Comparison of ENCODE assay signal across 9 mouse cellular contexts in the genomic region with DNA sequence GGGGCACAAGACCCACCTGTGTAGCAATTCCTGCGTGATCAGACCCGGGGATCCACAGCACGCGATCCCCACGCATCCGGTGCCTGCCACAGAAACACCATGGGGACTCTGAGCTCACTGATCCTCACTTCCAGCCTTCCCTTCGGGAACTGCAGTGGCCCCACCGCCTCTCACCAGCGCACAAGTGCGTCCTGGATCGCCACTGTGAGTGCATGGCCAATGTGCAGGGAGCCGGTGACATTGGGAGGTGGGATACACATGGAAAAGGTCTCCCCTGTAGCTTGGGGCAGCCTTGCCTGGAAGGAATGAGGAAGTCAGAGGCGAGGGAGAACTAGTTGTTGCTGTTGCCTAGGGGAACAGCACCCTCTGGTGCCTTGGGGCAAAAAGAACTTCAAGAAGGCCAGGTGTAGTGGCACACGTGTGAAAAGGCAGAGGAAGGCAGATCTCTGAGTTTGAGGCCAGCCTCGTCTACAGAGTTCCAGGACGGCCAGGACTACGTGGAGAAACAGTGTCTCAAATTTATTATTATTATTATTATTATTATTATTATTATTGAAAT. TPM values are rescaled to one million over a fixed set of nuclear protein-coding genes. Genes with fewer than 3 reads are reported as not detected.
A peak's percentile ranks its signal among the peaks of the same experiment; 100 is the strongest.
DNase-seq lines count a peak whose midpoint lies in the region; ATAC-seq lines count a peak whose summit lies in the region.
"Had no signal": no experiment of that assay in that cellular context is flagged by ENCODE, and none has a peak within 500 bp of the region (broad histone marks: within the 10 kb centered on the region; RNA-seq: fewer than 3 reads in every experiment).

No protein-coding gene starts in this region.

- peaks cover 54% of the 10 kb centered on the region for H3K36me3 ChIP-seq in limb, embryonic 13.5 days

- H3K4me3 ChIP-seq in limb, embryonic 13.5 days = no peak overlapping the region

- no peaks in the 10 kb centered on the region for H3K27me3 ChIP-seq in limb, embryonic 13.5 days

- H3K4me2 ChIP-seq in limb, embryonic 13.5 days (replicated peaks) = peak overlapping the region; percentile 96

- H3K9me3 ChIP-seq in limb, embryonic 13.5 days = no peaks in the 10 kb centered on the region

- peak; percentile 58 for ATAC-seq in granulocyte monocyte progenitor cell, adult 5-6 weeks (replicated peaks; ENCODE audit: poor library complexity, severe bottlenecking)
- no peak for ATAC-seq in limb, embryonic 13.5 days (ENCODE audit: low FRiP score, low read depth)
- peak; percentile 34; the same call in 1 of the 2 replicates for ATAC-seq in neutrophil, adult 5-6 weeks (ENCODE audit: extremely low read depth, insufficient number of reproducible peaks, low FRiP score, poor library complexity, severe bottlenecking)

- peak; percentile 29 for DNase-seq in adrenal gland, postnatal 10 days
- DNase-seq in adrenal gland, postnatal 25 days = no peak
- peak; percentile 28 for DNase-seq in ovary, postnatal 14 days (ENCODE audit: low spot score)
- no peak for DNase-seq in ovary, postnatal 10 days (ENCODE audit: low spot score)
- DNase-seq in cerebellum, adult 9-10 months = no peak

- peaks cover 14% of the 10 kb centered on the region for H3K4me1 ChIP-seq in limb, embryonic 13.5 days

- peak overlapping the region; percentile 88; the same call in 1 of the 2 replicates for H3K9ac ChIP-seq in limb, embryonic 13.5 days

- no peak overlapping the region for H3K27ac ChIP-seq in limb, embryonic 13.5 days

- WGBS in limb, embryonic 13.5 days = 77% methylated on average over 17 of the region's 17 CpGs

RNA-seq across cellular contexts. Expression of gene Vars2, which starts 1.4 kb away (rescaled TPM):
- total RNA-seq in adrenal gland, postnatal 10 days (2021) = 10 to 100 TPM; 49.2 to 66.4 TPM
- 41.5 and 65.4 TPM in 2 replicates for total RNA-seq in adrenal gland, postnatal 25 days (2021)
- total RNA-seq in granulocyte monocyte progenitor cell, adult 5-6 weeks (2014; fragmentation: Nextera tagmentation) = 7.3 and 30.1 TPM in 2 replicates
- total RNA-seq in granulocyte monocyte progenitor cell, adult 5-6 weeks (2017) = 7.8 and 16.2 TPM in 2 replicates
- polyA plus RNA-seq in limb, embryonic 13.5 days (2015; fragmentation: Nextera tagmentation; extraction: Ambion mirVana) = 17.8 and 21.0 TPM in 2 replicates
- total RNA-seq in neutrophil, adult 5-6 weeks (2017) = 11.8 and 13.8 TPM in 2 replicates

RNA-seq across cellular contexts. Expression of gene Gtf2h4, which starts 7.5 kb away (rescaled TPM):
- total RNA-seq in adrenal gland, postnatal 10 days (2021) = 10 to 100 TPM; 27.6 to 32.2 TPM
- 22.4 and 26.9 TPM in 2 replicates for total RNA-seq in adrenal gland, postnatal 25 days (2021)
- total RNA-seq in granulocyte monocyte progenitor cell, adult 5-6 weeks (2014; fragmentation: Nextera tagmentation) = 20.3 and 41.9 TPM in 2 replicates
- 32.6 and 40.4 TPM in 2 replicates for total RNA-seq in granulocyte monocyte progenitor cell, adult 5-6 weeks (2017)
- polyA plus RNA-seq in limb, embryonic 13.5 days (2015; fragmentation: Nextera tagmentation; extraction: Ambion mirVana) = 45.3 and 48.0 TPM in 2 replicates
- total RNA-seq in neutrophil, adult 5-6 weeks (2017) = 7.0 and 15.5 TPM in 2 replicates

RNA-seq across cellular contexts. Expression of gene Mucl3, which starts 22.5 kb away (rescaled TPM):
- total RNA-seq in adrenal gland, postnatal 10 days (2021) = not detected
- not detected in 2 replicates for total RNA-seq in adrenal gland, postnatal 25 days (2021)
- total RNA-seq in granulocyte monocyte progenitor cell, adult 5-6 weeks (2014; fragmentation: Nextera tagmentation) = not detected in 2 replicates
- total RNA-seq in granulocyte monocyte progenitor cell, adult 5-6 weeks (2017) = not detected in 2 replicates
- polyA plus RNA-seq in limb, embryonic 13.5 days (2015; fragmentation: Nextera tagmentation; extraction: Ambion mirVana) = 0.11 and 0.24 TPM in 2 replicates
- total RNA-seq in neutrophil, adult 5-6 weeks (2017) = not detected in 2 replicates
- polyA plus RNA-seq: liver, embryonic 16.5 days had no signal

RNA-seq across cellular contexts. Expression of gene Ddr1, which starts 38.4 kb away (rescaled TPM):
- total RNA-seq in adrenal gland, postnatal 10 days (2021) = 10 to 100 TPM; 33.7 to 39.6 TPM
- total RNA-seq in adrenal gland, postnatal 25 days (2021) = 41.7 and 54.6 TPM in 2 replicates
- not detected in 2 replicates for total RNA-seq in granulocyte monocyte progenitor cell, adult 5-6 weeks (2014; fragmentation: Nextera tagmentation)
- total RNA-seq in granulocyte monocyte progenitor cell, adult 5-6 weeks (2017) = not detected in 2 replicates
- 47.1 and 57.9 TPM in 2 replicates for polyA plus RNA-seq in limb, embryonic 13.5 days (2015; fragmentation: Nextera tagmentation; extraction: Ambion mirVana)
- total RNA-seq in neutrophil, adult 5-6 weeks (2017) = 0.81 TPM in 1 of 2 replicates, not detected in the other

RNA-seq across cellular contexts. Expression of gene Gm9573, which starts 39.6 kb away (rescaled TPM):
- total RNA-seq in adrenal gland, postnatal 10 days (2021) = not detected
- total RNA-seq in adrenal gland, postnatal 25 days (2021) = not detected in 2 replicates
- total RNA-seq in granulocyte monocyte progenitor cell, adult 5-6 weeks (2014; fragmentation: Nextera tagmentation) = not detected in 2 replicates
- not detected in 2 replicates for total RNA-seq in granulocyte monocyte progenitor cell, adult 5-6 weeks (2017)
- not detected in 2 replicates for polyA plus RNA-seq in limb, embryonic 13.5 days (2015; fragmentation: Nextera tagmentation; extraction: Ambion mirVana)
- 0.37 and 3.3 TPM in 2 replicates for total RNA-seq in neutrophil, adult 5-6 weeks (2017)
- polyA plus RNA-seq: liver, embryonic 16.5 days had no signal

Comparison
In these comparisons a context has a peak if more than half of its experiments do, and no peak if none do; other contexts are left out.
1. DNase-seq: peak in adrenal gland, postnatal 10 days (single experiment) and ovary, postnatal 14 days (single experiment); none in adrenal gland, postnatal 25 days (single experiment), ovary, postnatal 10 days (single experiment) and cerebellum, adult 9-10 months (single experiment).